Mouse (Mus musculus): ENCODE measurements at regions not wholly inside any gene's neighbourhood (a gene's known extent, or its start where the extent isn't known, plus 50 kb on each side); places are given as distances from the start of the nearest gene placed in this dataset.
A peak's percentile ranks its signal among the peaks of the same experiment; 100 is the strongest.

DNA sequence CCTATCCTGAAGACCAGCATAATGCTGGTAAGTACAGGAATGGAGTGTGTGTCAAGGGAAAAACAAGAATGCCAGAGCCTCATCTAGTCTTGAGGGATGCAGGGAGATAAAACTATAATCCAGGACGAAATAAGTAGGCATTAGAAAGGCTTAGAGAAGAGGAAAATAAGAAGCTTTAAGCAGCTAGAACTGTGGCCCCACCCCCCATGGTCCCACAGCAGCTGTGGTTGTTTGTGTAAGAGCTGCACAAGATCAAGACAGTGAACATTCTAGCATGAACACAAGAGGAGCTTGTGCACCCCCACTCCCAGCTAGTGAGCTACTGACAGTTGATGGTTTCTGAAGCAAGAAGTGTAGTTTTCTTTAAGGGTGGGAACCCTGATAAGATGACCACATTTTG is 315.9 kb downstream of the Tmem135 start:
- no peak for DNase-seq (ENCODE audit: low read depth, low spot score)

DNA sequence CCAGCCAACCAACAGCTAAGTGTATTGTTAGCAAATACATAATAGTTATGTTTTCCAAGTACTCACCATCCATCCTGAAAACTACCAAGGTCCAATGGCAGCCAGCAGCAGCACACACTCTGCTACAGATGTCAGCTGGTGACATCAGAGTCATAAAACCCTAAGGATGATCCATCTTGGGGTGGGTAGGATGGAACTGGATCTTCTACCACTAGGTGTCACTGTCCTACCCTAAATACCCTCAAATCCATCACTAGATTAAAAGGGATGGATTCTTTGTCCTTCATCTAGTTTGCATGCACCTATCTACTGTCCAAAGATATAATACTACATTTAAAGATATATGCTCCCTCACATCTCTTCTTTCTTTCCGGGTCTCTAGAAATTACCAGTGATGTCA is 317.7 kb downstream of the Tmem135 start:
- DNase-seq (ENCODE audit: low read depth, low spot score): peak; percentile 66

DNA sequence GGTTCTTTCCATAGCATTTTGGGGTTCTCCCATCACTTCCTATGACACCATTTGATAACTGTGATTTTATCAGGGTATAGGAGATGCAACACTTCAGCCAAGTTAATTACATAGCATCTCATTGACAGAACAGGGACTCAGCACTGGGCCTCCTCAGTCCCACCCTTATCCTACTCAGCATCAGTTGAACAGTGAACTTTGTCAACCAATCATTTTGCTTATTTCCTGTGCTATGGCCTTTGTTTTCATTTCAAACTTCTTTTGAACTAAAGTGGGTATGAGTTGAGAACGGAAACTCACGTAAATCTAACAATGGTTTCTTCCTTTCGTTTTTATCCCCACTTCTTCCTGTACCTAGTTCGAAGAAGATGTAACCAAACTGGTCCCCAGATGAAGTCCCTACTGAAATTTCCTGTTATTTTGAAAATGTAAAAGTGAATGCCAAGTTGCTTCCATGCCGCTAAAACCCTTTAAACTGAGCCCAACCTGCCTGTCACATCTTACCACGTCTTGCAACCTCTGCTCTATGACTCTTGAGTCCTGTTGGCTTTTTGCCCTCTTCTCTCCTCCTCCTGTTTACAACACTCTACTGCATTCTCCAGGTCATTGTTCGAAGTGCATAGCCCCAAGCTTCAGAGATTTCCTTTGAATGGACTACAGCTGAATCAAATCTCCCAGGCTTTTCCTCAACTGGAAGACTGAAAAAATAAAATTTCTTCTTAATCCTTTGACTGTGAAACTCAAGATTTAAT is 329.9 kb downstream of the Tmem135 start:
- no peak for DNase-seq (ENCODE audit: low read depth, low spot score)

DNA sequence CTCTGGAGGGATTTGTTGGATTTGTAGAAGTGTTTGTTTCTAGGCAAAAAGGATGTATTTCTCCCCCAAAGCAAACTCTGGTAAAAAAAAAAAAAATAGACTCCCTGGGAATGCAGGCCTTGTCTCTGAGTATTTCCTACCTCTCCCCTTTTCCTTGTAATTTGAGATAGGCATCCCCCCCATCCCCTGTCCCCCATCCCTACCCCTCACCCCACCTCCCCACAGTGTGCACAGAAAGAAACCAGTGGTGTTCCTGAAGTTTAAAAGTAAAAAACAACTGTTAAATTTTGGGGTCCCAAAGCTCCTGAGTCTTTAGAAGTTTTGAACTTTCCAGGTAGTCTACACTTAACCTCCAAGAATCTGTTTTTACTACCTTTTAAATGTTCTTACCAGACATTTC is 334.0 kb downstream of the Tmem135 start:
- DNase-seq (ENCODE audit: low read depth, low spot score): no peak

DNA sequence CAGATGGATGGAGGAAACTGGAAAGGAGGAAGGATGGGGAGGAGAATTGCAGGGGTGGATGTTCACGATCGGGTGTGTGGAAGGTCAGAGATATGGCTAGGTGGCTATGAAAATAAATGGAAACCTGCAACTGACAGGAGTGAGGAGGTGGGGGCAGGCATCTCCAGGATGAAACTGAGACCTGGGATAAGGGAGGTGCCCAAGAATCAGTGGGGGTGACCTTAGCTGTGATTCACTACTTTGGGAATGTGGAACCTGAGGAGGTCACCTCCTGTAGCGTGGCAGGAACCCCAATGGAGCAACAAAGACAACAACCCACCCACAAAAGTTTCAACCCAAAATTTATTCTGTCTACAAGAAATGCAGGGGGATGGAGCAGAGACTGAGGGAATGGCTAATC is 339.6 kb downstream of the Tmem135 start:
- DNase-seq (ENCODE audit: low read depth, low spot score): no peak

DNA sequence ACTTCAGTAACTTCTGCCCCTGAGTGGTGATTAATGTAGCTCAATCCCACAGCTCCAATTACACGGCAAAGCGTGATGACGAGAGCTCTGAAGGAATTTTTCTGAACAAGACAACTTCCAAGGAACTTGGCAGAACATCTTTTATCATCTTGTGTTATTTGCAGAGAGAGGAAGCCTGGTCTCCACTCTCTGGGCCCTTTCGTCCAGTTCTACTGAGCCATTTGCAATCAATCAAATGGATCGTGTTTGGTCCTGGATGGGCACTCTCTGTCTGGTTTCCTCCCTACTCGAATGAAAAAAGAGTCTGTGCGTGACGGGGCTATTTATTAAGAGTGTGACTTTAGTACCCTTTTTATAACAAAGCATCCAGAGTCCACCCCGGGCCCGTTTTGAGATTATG is 340.4 kb downstream of the Tmem135 start:
- DNase-seq (ENCODE audit: low read depth, low spot score): no peak

DNA sequence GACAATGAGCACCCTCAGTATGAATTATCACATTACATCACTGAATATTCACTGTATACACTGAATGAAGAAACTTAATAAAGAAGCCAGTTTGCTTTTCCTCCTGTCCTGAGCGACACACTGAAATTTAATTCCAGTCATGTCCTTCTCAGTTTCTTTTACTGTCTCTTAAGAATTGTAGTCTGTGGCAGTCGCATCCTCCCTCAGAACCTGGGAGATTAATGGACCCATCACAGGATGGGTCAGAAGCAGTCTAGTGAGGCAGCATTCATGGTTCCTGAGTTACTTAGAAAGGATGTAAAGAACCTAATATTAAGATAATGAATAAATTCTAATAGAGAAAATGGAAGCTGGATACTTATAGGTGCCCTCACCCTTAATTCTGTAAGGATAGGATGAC is 349.5 kb downstream of the Tmem135 start:
- no peak for DNase-seq (ENCODE audit: low read depth, low spot score)

DNA sequence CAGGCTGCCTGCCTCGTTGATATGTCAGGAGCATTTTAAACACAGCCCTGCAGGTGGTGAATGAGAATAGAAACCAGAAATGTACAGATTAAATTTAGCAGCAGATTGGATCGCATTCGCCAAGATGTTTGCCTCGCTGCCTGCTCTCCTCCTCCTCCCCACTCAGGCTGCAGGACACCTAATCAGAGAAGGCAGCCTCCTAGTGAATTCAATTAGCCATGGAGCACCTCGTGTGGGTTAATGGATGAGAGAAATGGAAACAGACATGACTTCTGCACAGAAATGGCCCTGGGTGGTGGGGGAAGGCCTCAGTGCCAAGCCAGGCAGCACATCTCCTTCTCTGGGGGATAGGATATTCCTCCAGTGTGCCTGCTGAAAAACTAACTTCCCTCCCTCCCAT is 352.8 kb downstream of the Tmem135 start:
- no peak for DNase-seq (ENCODE audit: low read depth, low spot score)

DNA sequence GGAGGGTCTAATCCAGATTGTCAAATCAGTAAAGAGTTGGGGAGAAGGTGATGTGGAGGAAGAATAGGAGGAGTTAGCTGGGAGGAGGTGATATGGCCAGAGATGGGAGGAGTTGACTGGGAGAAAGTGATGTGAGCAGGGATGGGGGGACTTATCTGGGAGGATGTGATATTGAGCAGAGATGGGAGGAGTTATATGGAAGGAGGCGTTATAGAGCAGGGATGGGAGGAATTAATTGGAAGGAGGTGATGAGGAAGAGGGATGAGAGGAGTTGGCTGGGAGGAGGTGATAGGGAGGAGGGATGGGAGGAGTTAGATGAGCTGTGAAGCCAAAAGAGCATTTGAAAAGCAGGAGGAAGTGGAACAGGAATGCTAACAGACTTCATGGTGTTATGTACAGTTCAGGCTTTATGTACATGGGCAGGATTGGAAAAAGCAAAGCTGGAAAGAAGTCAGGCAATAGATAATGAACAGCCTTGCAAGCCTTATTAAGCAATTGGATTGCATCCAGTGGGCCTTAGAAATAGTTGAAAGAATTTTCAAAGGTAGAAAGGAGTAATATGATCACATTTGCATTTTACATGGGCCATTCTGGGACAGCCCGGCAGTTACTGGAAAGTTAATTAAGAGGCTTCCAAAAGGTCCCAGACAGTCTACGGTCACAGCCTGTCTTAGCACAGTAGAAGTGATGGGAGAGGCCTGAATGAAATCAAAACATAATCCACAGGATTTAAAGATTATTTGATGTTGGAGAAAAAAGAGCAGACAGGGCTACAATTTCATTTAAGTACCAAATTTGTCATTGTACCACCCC is 357.4 kb downstream of the Tmem135 start:
- DNase-seq (ENCODE audit: low read depth, low spot score): no peak

DNA sequence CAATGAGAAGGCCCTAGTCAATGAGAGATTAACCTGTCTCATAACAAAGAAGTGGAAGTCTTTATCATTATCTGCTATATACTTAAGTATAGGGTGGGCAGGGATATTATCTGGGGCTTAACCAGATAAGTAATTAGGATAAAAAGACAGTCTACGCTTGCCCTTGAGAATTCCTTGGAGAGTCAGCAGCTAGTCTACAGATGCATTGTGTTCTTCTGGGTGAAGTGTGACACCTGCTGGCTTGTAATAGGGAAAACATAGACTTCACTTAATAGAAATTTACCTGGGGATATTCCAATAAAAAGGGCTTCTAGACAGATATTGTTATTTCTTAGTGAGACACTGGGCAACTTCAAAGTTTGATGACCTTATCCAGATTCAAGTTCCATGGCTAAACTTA is 361.0 kb downstream of the Tmem135 start:
- peak; percentile 41 for DNase-seq (ENCODE audit: low read depth, low spot score)

DNA sequence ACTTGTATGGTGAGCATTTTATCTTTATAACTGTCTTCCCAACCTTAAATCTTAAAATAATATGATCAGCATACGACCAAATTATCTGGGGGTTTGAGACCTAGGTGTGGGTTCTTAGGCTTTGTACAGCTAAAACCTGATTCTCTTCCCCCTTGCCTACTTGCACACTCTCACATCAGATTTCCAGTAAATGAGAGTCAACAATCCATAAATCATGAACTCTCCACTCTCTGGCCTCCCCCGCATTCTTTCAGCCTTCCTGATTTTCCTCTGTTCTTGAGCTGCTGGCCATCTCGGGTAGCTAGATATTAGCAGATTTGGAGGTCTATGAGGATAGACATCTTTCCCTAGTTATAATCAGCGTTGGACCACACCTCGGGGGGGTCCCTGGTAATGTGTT is 362.7 kb downstream of the Tmem135 start:
- no peak for DNase-seq (ENCODE audit: low read depth, low spot score)

DNA sequence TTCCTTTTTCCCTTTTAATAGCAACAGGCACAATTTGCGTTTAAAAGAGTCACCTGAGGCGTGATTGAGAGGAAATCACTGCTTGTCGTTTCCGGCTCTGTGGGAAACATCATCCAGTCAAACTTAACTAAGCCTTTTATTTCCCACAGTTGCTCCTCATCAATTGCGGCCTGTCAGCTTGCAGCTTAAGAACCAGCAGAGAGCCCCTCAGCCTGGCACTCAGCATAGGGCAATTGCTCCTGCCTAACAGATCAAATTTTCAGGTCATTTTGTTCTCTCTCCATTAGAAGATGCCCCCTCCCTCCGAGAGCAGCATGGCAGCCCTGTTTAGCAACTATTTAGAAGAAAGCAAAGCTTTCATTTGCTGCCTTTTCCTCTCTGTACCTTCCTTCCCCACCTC is 363.9 kb downstream of the Tmem135 start:
- no peak for DNase-seq (ENCODE audit: low read depth, low spot score)

DNA sequence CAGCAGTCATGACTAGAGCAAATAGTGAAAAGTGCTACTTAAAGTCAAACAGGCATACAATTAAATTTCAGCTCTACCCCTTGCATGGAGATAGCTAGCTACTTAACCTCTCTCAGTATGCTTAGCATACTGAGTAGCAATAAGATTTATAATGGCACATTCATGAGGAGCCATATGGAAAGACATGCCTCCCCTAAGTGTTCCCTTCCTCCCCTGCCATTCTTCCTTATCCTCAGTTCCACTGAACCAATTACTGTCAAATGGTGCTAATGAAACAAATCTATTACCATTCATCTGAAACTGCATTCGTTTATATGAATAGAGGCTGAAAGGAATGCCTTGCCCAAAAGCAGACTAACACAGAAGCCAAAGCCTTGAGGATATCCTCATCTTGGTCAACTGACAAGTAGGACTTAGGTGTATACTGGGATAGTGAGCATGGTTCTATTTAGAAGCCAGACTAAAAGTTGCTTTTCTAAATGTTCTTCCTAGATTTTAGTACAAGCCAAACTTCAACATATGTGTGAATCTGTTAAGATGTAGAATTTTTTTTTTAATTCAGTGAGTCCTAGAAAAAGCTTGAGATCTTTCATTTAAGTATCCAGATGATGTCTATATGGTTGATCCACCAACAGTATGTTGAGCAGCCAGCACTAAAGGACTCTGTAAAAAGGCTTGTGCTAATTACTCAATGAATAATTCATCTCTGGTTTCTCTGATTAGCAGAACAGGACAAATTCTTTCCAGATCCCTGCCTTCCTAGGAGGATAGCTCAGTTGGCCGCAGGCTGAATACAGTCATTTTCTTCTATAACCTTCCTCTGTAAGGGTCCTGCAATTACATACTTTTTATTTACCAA is 368.7 kb downstream of the Tmem135 start:
- DNase-seq (ENCODE audit: low read depth, low spot score): no peak

DNA sequence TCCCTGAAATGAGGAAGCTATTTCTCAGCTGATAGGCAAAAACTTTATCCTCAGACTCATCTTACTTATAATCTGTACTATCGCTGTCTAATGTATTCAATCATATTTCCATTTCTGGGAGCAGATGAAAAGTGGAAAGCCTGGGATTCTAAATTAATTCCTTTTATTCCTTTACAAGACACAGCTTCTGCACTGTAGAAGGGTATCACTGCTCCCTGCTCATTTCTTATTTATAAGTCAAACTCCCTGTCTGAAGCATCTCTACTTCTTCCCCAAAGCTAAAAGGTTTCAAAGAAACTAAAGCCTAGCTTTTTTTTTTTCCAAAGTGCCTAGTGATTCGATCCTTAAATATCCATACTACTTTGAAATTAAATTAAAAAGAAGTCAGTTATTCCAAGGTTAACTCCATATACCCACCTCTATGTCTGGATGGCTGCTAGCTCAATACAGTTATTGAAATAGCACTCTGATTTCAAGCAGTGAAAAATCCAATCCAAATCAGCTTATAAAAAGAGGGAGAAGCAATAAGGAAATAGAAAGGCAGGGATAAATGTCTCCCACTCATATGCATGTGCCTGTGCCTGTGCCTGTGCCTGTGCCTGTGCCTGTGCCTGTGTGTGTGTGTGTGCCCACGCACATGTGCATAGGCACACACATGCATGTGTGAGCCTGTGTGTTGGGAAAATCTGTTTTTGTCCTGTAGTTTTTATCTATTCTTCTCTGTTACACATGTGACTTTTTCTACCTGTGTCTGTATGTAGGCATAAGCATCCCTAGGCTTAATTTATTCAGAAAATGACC is 380.6 kb downstream of the Tmem135 start:
- no peak for DNase-seq (ENCODE audit: low read depth, low spot score)

DNA sequence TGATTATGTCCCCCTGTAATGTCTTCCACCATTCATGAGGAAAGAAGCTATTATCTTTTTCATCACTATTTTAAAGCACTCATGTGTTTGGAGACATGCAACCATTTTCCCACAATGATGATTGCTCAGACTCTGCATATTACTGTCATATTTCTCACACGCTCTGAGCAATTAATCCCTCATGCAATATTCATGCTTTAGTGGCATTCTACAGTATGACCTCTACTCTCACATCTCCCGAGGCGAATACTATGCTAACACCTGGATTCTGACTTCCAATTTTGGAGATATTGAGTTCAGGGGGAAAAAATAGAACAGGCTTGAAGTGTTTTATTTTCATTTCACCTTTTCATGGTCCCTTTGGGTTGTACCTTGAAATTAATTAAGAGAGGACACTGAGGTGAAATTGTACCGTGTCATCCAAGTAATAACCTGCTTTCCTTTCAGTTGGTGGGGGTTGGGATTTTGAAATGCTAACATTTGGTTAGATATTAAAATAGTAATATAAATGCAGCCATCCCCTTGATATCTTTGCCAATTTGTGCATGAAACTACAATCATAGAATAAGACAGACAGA is 405.1 kb downstream of the Tmem135 start:
- no peak for DNase-seq (ENCODE audit: low read depth, low spot score)

DNA sequence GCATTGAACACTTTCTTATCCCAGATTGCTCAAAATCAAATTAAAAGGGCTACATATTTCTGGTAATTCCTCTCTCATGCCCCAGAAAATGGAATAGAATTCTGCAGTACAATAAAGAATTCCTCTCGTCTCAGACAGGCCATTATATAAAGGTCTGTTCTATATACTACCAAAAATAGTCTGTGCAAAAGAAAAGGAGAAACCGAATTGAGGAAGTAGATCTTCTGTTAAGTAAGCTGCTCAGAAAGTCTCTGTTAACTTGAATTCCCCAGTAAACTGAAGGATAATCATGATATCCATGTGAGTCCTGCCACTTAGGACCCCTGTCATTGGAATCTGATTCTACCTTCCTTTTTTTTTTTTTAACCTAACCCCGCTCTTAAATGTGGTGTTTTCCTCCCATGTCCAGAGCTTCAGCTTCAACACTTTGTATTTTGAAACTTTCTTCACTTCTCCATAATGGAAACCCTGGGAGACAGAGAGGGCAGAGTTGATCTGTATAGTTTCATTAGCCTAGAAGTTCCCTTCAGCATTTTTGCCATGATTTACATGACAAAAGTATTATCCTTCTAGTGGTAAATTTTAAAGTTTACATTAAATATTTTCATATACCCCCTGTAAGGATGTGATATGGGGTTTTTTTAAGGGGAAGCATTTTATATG is 406.1 kb downstream of the Tmem135 start:
- no peak for DNase-seq (ENCODE audit: low read depth, low spot score)

DNA sequence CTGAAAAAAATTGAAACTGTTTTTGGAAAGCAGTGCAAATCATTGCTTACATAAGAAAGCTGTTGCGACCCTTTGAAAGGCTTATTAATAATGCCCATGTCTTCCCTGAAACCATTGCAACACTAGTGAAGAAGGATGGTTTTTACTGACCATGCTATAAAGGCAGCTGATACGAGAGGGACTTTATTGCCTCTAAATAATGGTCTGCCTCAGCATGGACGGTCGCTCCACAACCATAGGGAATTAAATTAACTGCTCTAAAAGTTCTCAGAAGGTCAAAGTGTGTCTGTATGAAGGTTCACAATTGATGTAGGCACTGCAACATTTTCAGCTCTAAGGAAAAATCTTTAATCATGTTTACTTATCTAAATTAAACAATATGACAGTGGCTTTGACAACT is 429.6 kb downstream of the Tmem135 start:
- no peak for DNase-seq (ENCODE audit: low read depth, low spot score)

DNA sequence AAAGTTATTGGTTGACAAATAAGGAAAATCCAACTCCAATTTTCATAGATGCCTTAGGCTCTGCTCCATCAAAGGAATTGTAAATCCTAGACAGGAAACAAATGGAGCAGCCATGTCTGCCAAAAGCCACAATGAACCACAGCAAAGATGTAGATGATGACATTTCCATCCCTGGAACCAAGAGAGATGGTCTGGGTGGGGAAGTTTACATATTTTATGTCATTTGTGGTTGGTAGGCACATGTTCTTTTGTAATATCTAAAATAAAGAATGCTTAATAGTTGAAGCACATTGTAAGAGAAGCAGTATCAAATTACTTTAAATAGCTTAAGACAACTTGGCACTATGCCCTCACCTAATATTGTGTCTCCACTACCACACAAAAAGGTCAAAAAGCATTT is 443.2 kb downstream of the Tmem135 start:
- peak; percentile 68 for DNase-seq (ENCODE audit: low read depth, low spot score)

DNA sequence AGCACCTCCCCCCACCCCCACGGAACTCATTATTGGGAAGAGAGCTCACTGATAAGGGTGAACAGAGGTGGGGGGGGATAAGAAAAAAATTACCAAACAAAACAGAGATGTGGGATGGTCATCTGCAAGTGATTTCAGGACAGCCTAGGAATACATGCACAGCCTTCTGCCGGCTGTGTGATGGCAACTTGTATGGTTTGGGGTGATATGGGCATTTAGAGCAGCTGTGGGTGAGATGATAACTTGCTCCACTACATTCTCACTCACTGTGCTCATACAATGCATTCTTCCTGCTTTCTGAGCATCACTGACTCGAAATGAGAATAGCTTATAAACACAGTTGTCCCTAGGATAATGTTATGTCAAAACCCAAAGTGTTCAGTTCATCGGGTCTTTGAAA is 443.8 kb downstream of the Tmem135 start:
- no peak for DNase-seq (ENCODE audit: low read depth, low spot score)

DNA sequence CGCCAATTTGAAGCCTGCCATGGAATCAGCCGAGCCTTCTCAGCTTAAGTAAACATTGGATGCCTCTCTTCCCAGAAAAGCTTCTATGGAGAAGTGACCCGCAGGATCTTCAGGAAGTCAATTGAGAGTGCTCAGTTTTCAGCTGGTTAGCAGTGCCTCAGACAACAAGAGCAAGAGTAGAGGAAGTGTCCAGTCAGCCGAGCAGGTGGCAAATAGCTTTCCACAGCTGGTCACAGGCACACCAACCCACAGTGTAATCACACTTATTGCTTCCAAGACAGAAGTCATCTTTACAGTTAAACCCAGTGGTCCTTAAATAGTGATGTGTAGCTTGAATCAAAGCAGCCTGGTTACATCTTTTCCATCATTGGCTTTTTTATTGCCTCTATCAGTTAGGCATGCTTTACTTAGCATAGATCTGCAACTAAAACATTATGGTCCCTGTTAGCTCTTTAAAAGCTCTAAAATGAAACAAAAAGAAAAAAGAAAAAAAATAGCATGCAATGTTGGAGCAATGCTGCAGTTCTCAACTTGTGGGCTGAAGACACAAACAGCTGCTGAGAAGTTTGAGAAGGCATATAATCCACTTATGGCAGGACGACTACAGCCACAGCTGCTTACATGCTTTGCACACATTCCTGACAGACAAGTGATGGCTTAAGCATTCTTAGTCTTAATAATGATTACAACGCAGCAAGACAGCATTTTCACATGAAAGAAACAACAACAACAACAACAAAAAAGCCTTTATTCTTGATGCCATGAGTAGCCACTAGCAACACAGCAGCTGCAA is 444.5 kb downstream of the Tmem135 start:
- DNase-seq (ENCODE audit: low read depth, low spot score): no peak
